Mouse (Mus musculus) layer of hippocampus, adult 18-20 months (tissue): ENCODE data around the gene Fxr2. TPM values are rescaled to one million over a fixed set of nuclear protein-coding genes. Genes with fewer than 3 reads are reported as not detected.
"Not testable (repeated sequence)": the region's sequence is repeated elsewhere in the genome, so short reads cannot be mapped to it uniquely, and the experiment has no call there.

Experiments used
- DNase-seq, 2 experiments: peaks; one replicate each; pipeline ENCODE4 v3.0.0; 2022; ENCODE audit warnings: low spot score in 2 of 2
- total RNA-seq, 2 experiments: library from RNA; stranded (reverse); gene quantifications; 2 replicates each; pipeline ENCODE4 v1.2.3; 2021

Fxr2 gene
- total RNA-seq, 2 experiments from 2014 or later: 139 to 142 TPM

- DNase-seq: no peak
Observed at GRCm38 (mm10) chr11:69609416-69609815, 23.4 kb upstream of the Fxr2 start.

DNA sequence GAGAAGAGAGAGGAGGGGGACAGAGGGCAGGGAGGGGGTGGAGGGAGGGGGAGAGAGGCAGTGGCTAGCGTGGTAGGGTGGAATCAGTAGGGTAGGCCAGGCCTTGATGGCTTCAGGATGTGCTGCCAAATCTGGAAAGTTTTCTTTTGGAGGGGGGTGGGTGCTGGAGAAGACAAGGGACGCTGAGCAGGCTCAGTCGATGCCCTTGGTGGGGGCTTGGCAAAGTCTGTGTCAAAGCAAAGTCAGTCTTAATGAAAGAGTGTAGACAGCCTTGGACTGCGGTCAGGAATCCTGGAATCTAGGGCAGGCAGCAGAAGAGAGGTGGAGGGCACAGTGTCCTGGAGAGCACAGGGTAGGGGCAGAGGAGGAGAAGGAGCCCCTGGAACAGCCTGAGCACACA is 21.9 kb upstream of the Fxr2 start:
- peak in 1 of 2 experiments; percentile 37 for DNase-seq

DNA sequence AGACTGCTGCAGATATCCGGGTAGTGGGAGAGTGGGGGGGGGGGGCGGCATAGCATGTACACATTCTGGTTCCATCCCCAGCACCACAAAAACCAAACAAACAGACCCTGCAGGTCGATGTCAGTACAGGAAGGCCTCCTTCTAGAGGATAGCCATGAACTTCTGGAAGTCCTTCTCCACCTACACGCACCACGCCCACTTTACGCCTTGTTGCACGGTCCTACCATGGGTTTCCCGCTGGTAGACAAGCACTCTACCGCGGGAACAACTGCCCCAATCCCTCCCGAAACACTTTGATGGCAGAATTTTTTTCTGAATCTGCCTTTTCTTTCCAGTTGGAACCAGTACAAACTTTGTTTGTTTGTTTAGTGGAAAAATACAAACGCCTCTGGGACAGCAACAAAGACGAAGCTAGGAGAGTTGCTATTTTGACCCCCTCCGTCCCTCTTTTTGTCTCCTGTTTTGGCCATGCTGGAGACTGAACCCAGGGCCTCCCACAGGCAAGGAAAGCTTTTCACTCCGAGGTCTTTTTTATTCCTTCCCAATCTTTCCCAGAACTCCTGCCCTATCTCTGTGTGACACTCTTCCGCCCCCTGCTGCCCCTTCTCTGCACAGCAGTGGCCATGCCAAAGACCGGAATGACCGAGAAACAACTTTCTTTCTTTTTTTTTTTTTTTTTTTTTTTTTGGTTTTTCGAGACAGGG is 19.1 kb upstream of the Fxr2 start:
- DNase-seq: peak; percentile 57 to 82

GRCm38 (mm10) chr11:69614257-69614588 is 18.6 kb upstream of the Fxr2 start:
- DNase-seq: not testable (repeated sequence)

DNA sequence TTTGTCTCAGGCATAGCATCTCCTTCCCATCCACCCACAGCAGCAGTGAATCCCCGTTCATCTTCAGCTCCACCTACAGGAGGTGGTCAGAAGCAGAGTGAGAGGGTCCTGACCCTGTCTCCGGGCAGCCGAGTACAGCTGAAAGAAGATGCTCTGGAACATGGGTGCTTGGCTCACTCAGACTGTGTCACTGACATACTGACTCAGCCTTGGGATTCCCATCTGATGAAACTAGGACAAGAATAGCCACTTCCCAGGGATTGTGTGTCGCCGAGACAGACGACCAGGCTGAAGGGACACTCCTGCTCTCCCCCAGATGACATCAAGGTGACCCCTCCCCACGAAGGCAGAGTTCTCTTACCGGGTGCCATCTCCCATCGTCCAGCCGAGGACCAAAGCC is 16.0 kb upstream of the Fxr2 start:
- no peak for DNase-seq

- no peak for DNase-seq
Observed at GRCm38 (mm10) chr11:69617805-69618204, 15.0 kb upstream of the Fxr2 start, which contains the start of gene Shbg. Gene Shbg (minus strand): TSS chr11:69617905.

DNA sequence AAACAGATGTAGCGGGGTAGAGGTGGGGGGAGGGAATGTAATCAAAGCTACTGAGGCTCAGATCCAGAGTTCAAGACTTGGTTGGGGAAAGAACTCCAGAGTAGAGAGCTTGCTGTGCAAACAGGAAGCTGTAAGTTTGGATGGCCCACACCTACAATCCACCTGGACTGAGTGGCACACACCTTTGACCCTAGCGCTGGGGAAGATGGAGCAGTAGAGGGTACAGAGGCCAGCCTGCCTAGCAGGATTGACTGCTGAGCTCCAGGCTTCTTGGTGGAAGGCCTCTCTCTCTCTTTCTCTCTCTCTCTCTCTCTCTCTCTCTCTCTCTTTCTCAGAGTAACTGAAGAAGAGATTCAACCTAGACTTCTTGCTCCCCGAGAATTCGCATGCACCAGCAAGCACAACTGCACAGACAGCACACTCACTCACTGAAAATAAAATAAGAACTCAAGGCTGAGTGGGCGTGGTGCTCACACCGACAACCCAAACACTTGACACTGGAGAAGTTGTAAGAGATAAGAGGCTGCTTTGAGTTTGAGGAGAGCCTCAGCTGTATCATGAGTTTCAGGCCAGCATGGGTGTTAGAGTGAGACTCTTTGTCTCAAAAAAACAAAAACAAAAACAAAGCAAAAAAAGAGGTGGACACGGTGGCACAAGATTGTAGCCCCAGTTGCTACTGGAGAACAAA is 12.3 kb upstream of the Fxr2 start:
- DNase-seq: no peak

GRCm38 (mm10) chr11:69621571-69622268 is 11.1 kb upstream of the Fxr2 start, which contains the start of gene Sat2:
Gene Sat2 (plus strand): TSS chr11:69622024.
- DNase-seq: peak in 1 of 2 experiments; percentile 54

DNA sequence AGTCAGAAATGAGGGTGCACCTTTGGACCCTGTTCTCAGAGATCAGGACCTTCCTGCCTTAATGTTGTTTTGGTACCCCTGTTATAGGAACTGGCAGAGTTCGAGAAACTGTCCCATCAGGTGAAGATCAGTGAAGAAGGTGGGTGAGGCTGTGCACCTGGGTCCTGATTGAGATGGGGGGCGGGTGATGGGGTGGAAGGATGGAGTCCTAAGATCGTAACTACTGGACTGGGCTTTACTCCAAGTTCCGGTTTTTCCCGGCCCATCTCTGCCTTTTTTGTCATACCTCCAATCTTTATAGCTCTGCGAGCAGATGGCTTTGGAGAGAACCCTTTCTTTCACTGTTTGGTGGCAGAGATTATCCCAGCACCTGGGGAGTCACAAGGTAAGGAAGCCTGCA is 10.4 kb upstream of the Fxr2 start:
- DNase-seq: no peak

DNA sequence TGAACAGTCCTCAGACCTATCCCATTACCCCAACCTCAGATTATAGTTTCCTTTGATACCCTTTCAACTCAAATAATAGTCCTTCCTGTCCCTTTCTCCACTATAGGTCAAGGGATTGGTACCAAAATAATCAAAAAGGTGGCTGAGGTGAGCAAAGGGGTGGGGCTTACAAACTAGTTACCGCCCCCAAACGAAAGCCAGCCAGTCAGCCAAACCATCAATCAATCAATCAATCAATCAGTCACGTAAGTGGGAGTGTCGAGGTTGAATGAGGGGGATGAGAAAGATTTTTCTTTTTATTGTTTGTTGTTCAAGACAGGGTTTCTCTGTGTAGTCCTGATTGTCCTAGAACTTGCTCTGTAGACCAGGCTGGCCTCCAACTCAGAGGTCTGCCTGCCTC is 9.8 kb upstream of the Fxr2 start:
- DNase-seq: no peak

DNA sequence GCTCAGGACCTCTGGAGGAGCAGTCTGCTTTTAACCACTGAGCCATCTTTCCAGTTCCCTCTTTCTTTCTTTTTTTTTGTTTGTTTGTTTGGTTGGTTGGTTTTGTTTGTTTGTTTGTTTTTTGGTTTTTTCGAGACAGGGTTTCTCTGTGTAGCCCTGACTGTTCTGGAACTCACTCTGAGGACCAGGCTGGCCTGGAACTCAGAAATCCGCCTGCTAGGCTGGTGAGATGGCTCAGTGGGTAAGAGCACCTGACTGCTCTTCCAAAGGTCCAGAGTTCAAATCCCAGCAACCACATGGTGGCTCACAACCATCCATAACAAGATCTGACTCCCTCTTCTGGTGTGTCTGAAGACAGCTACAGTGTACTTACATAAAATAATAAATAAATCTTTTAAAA is 8.5 kb upstream of the Fxr2 start:
- DNase-seq: not testable (repeated sequence)

DNA sequence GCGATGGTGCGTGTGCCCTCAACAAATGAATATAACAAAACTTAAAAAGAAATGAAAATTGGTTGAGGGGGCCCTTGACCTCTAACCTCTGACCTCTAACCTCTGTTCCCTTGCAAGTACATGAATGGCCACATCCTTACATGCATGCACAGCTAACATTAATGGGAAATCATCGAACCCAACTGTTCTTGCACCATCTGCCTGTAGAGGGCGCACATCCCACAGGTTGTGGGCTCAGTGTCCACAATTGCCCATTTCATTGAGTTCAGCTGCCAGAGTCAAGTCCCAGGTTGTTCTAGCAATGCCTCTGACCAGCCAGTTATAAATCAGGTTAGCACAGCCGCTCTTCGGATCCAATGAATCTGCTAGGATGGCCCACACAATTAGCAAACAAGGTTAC is 4.5 kb upstream of the Fxr2 start:
- DNase-seq: peak in 1 of 2 experiments; percentile 74

- no peak for DNase-seq
Observed at GRCm38 (mm10) chr11:69629802-69630201, 3.0 kb upstream of the Fxr2 start.

GRCm38 (mm10) chr11:69633128-69633866 is 507 bp downstream of the Fxr2 start:
- no peak for DNase-seq

- DNase-seq: no peak
Observed at GRCm38 (mm10) chr11:69635471-69635870, 2.7 kb downstream of the Fxr2 start.

GRCm38 (mm10) chr11:69645860-69646259 is 13.1 kb downstream of the Fxr2 start:
- no peak for DNase-seq

- DNase-seq: no peak
Observed at GRCm38 (mm10) chr11:69653399-69653798, 20.6 kb downstream of the Fxr2 start.

- DNase-seq: no peak
Observed at GRCm38 (mm10) chr11:69654760-69655159, 22.0 kb downstream of the Fxr2 start.

DNA sequence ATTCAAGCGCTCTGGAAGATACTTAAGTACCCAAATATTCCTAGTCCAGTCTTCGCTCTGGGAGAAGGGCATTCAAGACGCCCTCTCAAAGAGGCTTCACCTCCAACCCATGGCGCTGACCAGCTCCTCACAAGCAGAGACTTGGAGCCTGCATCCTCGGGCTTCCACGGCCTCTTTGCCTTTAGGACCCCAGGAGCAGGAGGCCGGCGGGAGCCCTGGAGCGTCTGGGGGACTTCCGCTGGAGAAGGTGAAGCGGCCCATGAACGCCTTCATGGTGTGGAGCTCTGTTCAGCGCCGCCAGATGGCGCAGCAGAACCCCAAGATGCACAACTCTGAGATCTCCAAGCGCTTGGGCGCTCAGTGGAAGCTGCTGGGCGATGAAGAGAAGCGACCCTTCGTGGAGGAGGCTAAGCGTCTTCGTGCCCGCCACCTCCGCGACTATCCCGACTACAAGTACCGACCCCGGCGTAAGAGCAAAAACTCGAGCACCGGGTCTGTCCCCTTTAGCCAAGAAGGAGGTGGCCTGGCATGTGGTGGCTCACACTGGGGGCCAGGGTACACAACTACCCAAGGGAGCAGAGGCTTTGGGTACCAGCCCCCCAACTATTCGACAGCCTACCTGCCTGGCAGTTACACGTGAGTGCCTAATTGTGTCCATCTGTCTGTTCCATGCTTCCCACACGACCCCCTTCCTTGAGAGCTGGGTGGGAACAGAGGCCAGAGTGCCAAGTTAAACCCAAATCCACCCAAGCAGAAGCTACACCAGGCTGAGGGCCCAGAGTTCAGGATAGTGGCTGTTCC is 22.7 kb downstream of the Fxr2 start, which contains the start of gene Sox15:
Sox15 (plus strand) TSS at position 51 of the 801 bp plus-strand sequence.
- DNase-seq: peak in 1 of 2 experiments; percentile 84

DNA sequence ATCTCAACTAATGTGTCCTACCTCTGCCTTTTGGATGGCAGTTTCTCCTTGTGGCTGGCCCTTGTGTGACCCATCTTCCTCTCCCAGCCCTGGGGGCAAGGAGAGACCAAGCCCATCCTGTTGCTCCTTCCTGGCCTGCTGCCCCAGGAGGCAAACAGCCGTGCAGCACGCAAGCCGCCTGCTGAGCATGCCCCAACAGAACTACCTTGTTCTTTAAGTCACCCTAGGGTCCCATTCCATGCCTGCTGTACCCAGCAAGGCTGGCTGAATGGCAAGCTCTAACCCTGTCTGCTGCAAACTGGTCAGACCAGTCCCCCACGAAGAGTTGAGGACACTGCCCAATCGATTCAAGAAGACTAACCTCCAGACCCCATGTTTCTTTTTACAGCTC is 23.3 kb downstream of the Fxr2 start:
- no peak for DNase-seq
